Mouse (Mus musculus) stomach, embryonic 15.5 days (tissue): ENCODE measurements around the gene Tinagl1. TPM values are rescaled to one million over a fixed set of nuclear protein-coding genes. Genes with fewer than 3 reads are reported as not detected.

Source experiments
- ATAC-seq: fragments of 200-750 bp; cut with Nextera tagmentation; 2 replicates; pipeline ENCODE4 v1.8.0; 2017; ENCODE audit warnings: low read depth, moderate number of reproducible peaks, moderate TSS enrichment; ENCODE audit not compliant: insufficient read depth, low FRiP score
- H3K27ac ChIP-seq: fragments of 300-500 bp; sonication (generic); 2 replicates; pipeline ENCODE4 v1.5.1; 2015; ENCODE audit warnings: mild to moderate bottlenecking, inconsistent platforms
- H3K27me3 ChIP-seq: fragments of 300-500 bp; sonication (generic); replicated peaks from 2 replicates; pipeline ENCODE4 v1.6.1; 2015; ENCODE audit warnings: inconsistent platforms
- H3K36me3 ChIP-seq: fragments of 300-500 bp; sonication (generic); 2 replicates; pipeline ENCODE4 v1.6.1; 2015; ENCODE audit warnings: inconsistent platforms
- H3K4me1 ChIP-seq: fragments of 300-500 bp; sonication (generic); 2 replicates; pipeline ENCODE4 v1.6.1; 2015; ENCODE audit warnings: inconsistent platforms
- H3K4me2 ChIP-seq: fragments of 300-500 bp; sonication (generic); 2 replicates; pipeline ENCODE4 v1.6.1; 2015; ENCODE audit warnings: mild to moderate bottlenecking, inconsistent platforms
- H3K4me3 ChIP-seq: fragments of 300-500 bp; sonication (generic); replicated peaks from 2 replicates; pipeline ENCODE4 v1.5.1; 2015; ENCODE audit warnings: inconsistent platforms
- H3K9ac ChIP-seq: fragments of 300-500 bp; sonication (generic); 2 replicates; pipeline ENCODE4 v1.6.1; 2015; ENCODE audit warnings: inconsistent platforms
- H3K9me3 ChIP-seq: fragments of 300-500 bp; sonication (generic); 2 replicates; pipeline ENCODE4 v1.6.1; 2016; ENCODE audit warnings: inconsistent platforms
- WGBS: fragments of 180-500 bp; shearing (Covaris S2); methylation state at CpG from one replicate; pipeline ENCODE4 v1.1.7; 2015; 5-methylcytosine and 5-hydroxymethylcytosine counted together
- polyA plus RNA-seq: library from polyadenylated mRNA; unstranded; fragments of >200 nt; fragmentation: Nextera tagmentation; extraction: Ambion mirVana; gene quantifications from 2 replicates; pipeline ENCODE4 v1.2.1, GENCODE M21; 2015

The Tinagl1 gene
- polyA plus RNA-seq, 1 experiment from 2014 or later = 63.1 TPM

- no peaks in the 10 kb centered on the region for H3K36me3 ChIP-seq
- H3K4me2 ChIP-seq = no peak overlapping the region
- no peak overlapping the region for H3K9ac ChIP-seq
- no peak for ATAC-seq
- H3K9me3 ChIP-seq = no peaks in the 10 kb centered on the region
- peaks cover 38% of the 10 kb centered on the region for H3K4me1 ChIP-seq
- WGBS = 75% methylated on average over 5 of the region's 5 CpGs
- no peak overlapping the region for H3K4me3 ChIP-seq
- peak overlapping the region; percentile 80; the same call in 1 of the 2 replicates for H3K27ac ChIP-seq
- peaks cover 5% of the 10 kb centered on the region; the same call in 1 of the 2 replicates for H3K27me3 ChIP-seq
These were observed 1.3 kb upstream of the Tinagl1 start for GRCm38 (mm10) chr4:130176156-130176720.

DNA sequence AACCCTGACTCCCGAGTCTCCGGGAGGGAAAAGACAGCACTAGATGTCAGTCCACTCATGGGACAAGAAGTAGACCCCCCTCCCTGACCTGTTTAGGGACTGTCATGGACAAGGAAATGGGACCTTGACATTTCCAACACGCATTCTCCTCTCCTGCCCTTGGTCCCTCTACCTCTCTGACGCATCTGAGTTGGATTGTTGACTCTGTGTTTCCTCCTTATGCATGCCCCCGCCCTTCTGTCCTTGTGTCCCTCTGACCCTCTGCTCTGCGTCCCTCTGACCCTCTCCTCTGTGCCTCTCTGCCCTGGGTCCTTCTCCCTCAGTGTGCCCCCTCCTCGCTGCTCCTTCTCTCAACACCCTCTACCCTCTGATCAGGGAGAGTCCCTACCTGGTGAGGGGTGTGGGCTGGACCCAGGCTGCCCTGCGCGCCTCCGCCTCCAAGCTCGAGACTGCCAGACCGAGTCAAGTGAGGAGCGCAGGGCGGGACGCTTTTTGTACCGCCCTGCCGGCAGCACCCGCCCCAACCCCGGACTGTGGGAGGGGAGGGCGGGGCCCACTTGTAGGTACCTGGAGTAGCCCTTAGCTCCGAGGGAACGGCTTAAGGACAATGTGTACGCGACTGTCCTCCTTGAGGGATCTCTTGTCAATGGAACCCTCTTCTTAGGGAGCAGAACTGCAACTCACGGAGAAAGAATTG, 439 bp downstream of the Tinagl1 start:
- H3K27ac ChIP-seq = peak overlapping the region; percentile 80
- no peaks in the 10 kb centered on the region for H3K36me3 ChIP-seq
- H3K27me3 ChIP-seq = peaks cover 5% of the 10 kb centered on the region; the same call in 1 of the 2 replicates
- peaks cover 46% of the 10 kb centered on the region for H3K4me1 ChIP-seq
- H3K9me3 ChIP-seq = no peaks in the 10 kb centered on the region
- H3K4me3 ChIP-seq = peak overlapping the region; percentile 39
- peak; percentile 84 for ATAC-seq
- H3K9ac ChIP-seq = peak overlapping the region; percentile 19
- WGBS = 3% methylated on average over 25 of the region's 25 CpGs
- H3K4me2 ChIP-seq = peak overlapping the region; percentile 70

GRCm38 (mm10) chr4:130173911-130174311, 1.0 kb downstream of the Tinagl1 start:
- Histone ChIP-seq H3K4me3 (peak overlapping the region; percentile 39), H3K9me3 (no peaks in the 10 kb centered on the region), H3K27me3 (peaks cover 5% of the 10 kb centered on the region; the same call in 1 of the 2 replicates), H3K4me2 (peak overlapping the region; percentile 70), H3K27ac (peak overlapping the region; percentile 80), H3K4me1 (peaks cover 51% of the 10 kb centered on the region), H3K36me3 (no peaks in the 10 kb centered on the region), H3K9ac (peak overlapping the region; percentile 19)
- 43% methylated on average over 19 of the region's 19 CpGs for WGBS
- no peak for ATAC-seq

DNA sequence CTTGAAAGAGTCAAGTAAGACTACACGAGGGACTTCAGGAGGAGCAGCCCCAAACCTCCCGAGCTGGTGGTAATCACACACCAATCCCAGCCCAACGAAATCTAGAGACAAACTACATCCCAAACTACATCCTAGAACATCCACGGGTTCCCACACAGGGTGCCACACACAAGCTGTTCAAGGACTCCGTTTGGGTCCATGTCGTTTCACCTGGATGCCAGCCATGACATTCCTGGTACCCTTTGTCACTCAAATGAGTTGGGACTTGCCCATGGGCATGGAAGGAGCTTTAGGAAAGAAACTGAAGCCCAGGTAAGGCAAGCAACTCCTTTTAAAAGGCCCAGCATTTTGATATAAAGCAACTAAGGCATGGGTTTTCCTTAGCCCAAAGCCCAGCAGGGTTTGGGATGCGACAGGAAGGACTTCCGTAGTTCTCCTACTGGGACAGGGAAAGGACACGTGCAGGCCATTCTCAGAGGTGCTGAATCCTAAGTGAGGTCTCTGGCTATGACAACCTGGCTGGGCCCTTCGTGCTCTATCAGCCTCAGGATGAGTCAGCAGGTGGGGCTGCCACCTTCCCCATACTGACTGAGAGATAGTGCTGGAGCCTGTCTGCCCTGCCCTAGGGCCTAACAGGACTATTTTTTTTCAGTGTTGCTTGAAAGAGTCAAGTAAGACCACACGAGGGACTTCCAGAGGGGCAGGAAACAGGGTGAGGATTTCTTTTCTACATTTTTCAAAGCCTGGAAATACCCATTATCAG, 1.7 kb downstream of the Tinagl1 start:
- H3K4me1 ChIP-seq = peaks cover 58% of the 10 kb centered on the region
- H3K36me3 ChIP-seq = no peaks in the 10 kb centered on the region
- 65% methylated on average over 11 of the region's 11 CpGs for WGBS
- no peak overlapping the region for H3K9ac ChIP-seq
- H3K4me3 ChIP-seq = peak overlapping the region; percentile 39
- H3K27me3 ChIP-seq = peaks cover 5% of the 10 kb centered on the region; the same call in 1 of the 2 replicates
- H3K27ac ChIP-seq = peak overlapping the region; percentile 80
- peak overlapping the region; percentile 70 for H3K4me2 ChIP-seq
- peak; percentile 33; the same call in 1 of the 2 replicates for ATAC-seq
- no peaks in the 10 kb centered on the region for H3K9me3 ChIP-seq

GRCm38 (mm10) chr4:130171951-130172765, 2.8 kb downstream of the Tinagl1 start:
- Histone ChIP-seq H3K27me3 (peaks cover 5% of the 10 kb centered on the region; the same call in 1 of the 2 replicates), H3K4me1 (peaks cover 67% of the 10 kb centered on the region)
- WGBS = 31% methylated on average over 11 of the region's 11 CpGs

DNA sequence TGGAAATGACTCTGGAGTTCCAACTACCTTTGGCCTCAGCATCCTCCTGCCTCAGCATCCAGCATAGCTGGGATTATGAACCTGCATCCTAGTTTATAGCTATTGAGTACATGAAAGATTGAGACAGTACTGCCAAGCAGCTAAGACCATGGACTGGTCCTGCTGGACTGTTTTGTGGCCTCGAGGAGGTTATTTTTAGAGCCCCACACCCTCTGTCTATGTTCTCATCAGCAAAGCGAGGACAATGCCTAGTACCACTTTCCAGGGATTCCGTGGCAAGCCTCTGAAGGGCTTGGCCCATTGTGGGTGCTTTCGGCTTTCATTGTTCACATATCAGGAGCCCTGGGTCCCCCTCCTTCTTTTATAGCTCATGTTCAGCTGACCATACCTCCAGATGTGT, 4.6 kb downstream of the Tinagl1 start:
- no peak overlapping the region for H3K4me2 ChIP-seq
- no peaks in the 10 kb centered on the region for H3K36me3 ChIP-seq
- 82% methylated on average over 4 of the region's 4 CpGs for WGBS
- no peak overlapping the region for H3K9ac ChIP-seq
- peaks cover 65% of the 10 kb centered on the region for H3K4me1 ChIP-seq
- no peak overlapping the region for H3K4me3 ChIP-seq
- peaks cover 5% of the 10 kb centered on the region; the same call in 1 of the 2 replicates for H3K27me3 ChIP-seq
- ATAC-seq = no peak
- H3K9me3 ChIP-seq = no peaks in the 10 kb centered on the region
- no peak overlapping the region for H3K27ac ChIP-seq

More at GRCm38 (mm10) chr4:130171951-130172765, 2.8 kb downstream of the Tinagl1 start:
- H3K4me2 ChIP-seq = peak overlapping the region; percentile 70
- H3K36me3 ChIP-seq = no peaks in the 10 kb centered on the region
- H3K27ac ChIP-seq = peak overlapping the region; percentile 44; the same call in 1 of the 2 replicates
- no peaks in the 10 kb centered on the region for H3K9me3 ChIP-seq
- ATAC-seq = no peak
- no peak overlapping the region for H3K9ac ChIP-seq
- 0 out of 2 replicates have a peak overlapping the region, but pooled peaks have one; percentile 3 for H3K4me3 ChIP-seq

GRCm38 (mm10) chr4:130169411-130169971, 5.4 kb downstream of the Tinagl1 start:
- Histone ChIP-seq H3K27ac (peak overlapping the region; percentile 86; the same call in 1 of the 2 replicates), H3K4me1 (peaks cover 56% of the 10 kb centered on the region), H3K9me3 (no peaks in the 10 kb centered on the region), H3K4me2 (no peak overlapping the region), H3K36me3 (no peaks in the 10 kb centered on the region), H3K9ac (no peak overlapping the region), H3K27me3 (0 out of 2 replicates have a peak, but pooled peaks cover 5% of the 10 kb centered on the region), H3K4me3 (no peak overlapping the region)
- 78% methylated on average over 16 of the region's 16 CpGs for WGBS
- no peak for ATAC-seq

- peak overlapping the region; percentile 86 for H3K27ac ChIP-seq
- 38% methylated on average over 16 of the region's 16 CpGs for WGBS
- H3K4me1 ChIP-seq = peaks cover 58% of the 10 kb centered on the region
- no peaks in the 10 kb centered on the region for H3K9me3 ChIP-seq
- peak overlapping the region; percentile 41 for H3K4me2 ChIP-seq
- no peak overlapping the region for H3K9ac ChIP-seq
- 0 out of 2 replicates have a peak overlapping the region, but pooled peaks have one; percentile 3 for H3K4me3 ChIP-seq
- no peaks in the 10 kb centered on the region for H3K36me3 ChIP-seq
- peak; percentile 74 for ATAC-seq
- H3K27me3 ChIP-seq = no peaks in the 10 kb centered on the region
These were observed 6.4 kb downstream of the Tinagl1 start for GRCm38 (mm10) chr4:130168280-130169183.

DNA sequence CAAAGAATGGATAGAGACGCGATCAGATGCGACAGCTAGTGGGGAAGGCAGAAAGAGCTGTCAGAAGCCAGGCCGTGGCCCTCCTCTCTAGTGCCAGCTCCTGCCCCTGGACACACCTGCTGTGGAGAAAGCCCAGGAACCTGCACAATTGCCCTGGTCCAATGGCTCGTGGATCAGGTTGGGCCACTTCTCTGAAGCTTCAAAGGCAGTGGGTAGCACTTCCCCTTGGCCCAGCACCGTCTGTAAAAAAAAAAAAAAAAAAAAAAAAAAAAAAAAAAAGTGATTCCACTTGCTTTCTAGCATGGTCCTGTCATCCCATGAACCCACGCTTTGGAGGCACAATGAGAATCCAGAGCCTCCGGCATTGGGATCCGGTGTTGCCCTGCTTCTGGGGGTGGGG, 7.1 kb downstream of the Tinagl1 start:
- Histone ChIP-seq H3K4me3 (0 out of 2 replicates have a peak overlapping the region, but pooled peaks have one; percentile 3), H3K36me3 (no peaks in the 10 kb centered on the region), H3K4me2 (peak overlapping the region; percentile 41), H3K27me3 (no peaks in the 10 kb centered on the region), H3K9ac (no peak overlapping the region), H3K4me1 (peaks cover 60% of the 10 kb centered on the region), H3K9me3 (no peaks in the 10 kb centered on the region), H3K27ac (peak overlapping the region; percentile 86)
- ATAC-seq = no peak
- 33% methylated on average over 9 of the region's 9 CpGs for WGBS

- Histone ChIP-seq H3K27me3 (no peaks in the 10 kb centered on the region), H3K4me1 (peaks cover 59% of the 10 kb centered on the region), H3K27ac (peak overlapping the region; percentile 86), H3K4me2 (peak overlapping the region; percentile 34), H3K9me3 (no peaks in the 10 kb centered on the region), H3K4me3 (no peak overlapping the region), H3K36me3 (no peaks in the 10 kb centered on the region), H3K9ac (no peak overlapping the region)
- WGBS = 55% methylated on average over 22 of the region's 22 CpGs
- no peak for ATAC-seq
These were observed 7.6 kb downstream of the Tinagl1 start for GRCm38 (mm10) chr4:130167321-130167720.
